Mouse (Mus musculus) erythroid progenitor cell, adult 5-6 weeks (primary cell): ENCODE data around the gene Eif3k. TPM values are rescaled to one million over a fixed set of nuclear protein-coding genes. Genes with fewer than 3 reads are reported as not detected.

Experiments used
- ATAC-seq: replicated peaks from 2 replicates; pipeline ENCODE4 v1.8.0; 2016; ENCODE audit warnings: moderate number of reproducible peaks, mild to moderate bottlenecking, moderate TSS enrichment, inconsistent platforms; ENCODE audit not compliant: poor library complexity, low FRiP score, severe bottlenecking
- total RNA-seq, 2 experiments: library from RNA; stranded (forward) in 1 of 2; stranded (reverse) in 1 of 2; fragments of 150-400 nt in 1 of 2; fragments of 186-747, 209-891 nt in 1 of 2; gene quantifications; 2 replicates each; pipeline versions ENCODE4 v1.2.3 to v1.2.4; 2015 to 2017; ENCODE audit warnings: low replicate concordance in 2 of 2

Eif3k gene
- total RNA-seq, 2 experiments from 2014 or later, result 81.5 to 83.8 TPM

- ATAC-seq, result peak; percentile 92
Observed at GRCm38 (mm10) chr7:28961927-28962670, 19.6 kb downstream of the Eif3k start, which contains the start of gene Actn4. Gene Actn4 (minus strand): TSS chr7:28962340.

GRCm38 (mm10) chr7:28961584-28961926 lies 20.1 kb downstream of the Eif3k start:
- no peak for ATAC-seq

GRCm38 (mm10) chr7:28960354-28961046 lies 21.2 kb downstream of the Eif3k start:
- ATAC-seq, result no peak

GRCm38 (mm10) chr7:28959505-28960045 lies 22.1 kb downstream of the Eif3k start:
- ATAC-seq, result no peak

- no peak for ATAC-seq
Observed at GRCm38 (mm10) chr7:28958770-28959169, 22.9 kb downstream of the Eif3k start.

GRCm38 (mm10) chr7:28957997-28958725 lies 23.5 kb downstream of the Eif3k start:
- ATAC-seq, result no peak

- ATAC-seq, result no peak
Observed at GRCm38 (mm10) chr7:28957286-28957685, 24.4 kb downstream of the Eif3k start.

GRCm38 (mm10) chr7:28956270-28956669 lies 25.4 kb downstream of the Eif3k start:
- no peak for ATAC-seq

- no peak for ATAC-seq
Observed at GRCm38 (mm10) chr7:28955295-28955897, 26.3 kb downstream of the Eif3k start.

GRCm38 (mm10) chr7:28954773-28955172 lies 26.9 kb downstream of the Eif3k start:
- no peak for ATAC-seq

GRCm38 (mm10) chr7:28953476-28954376 lies 27.9 kb downstream of the Eif3k start:
- peak; percentile 72 for ATAC-seq

GRCm38 (mm10) chr7:28952786-28953185 lies 28.9 kb downstream of the Eif3k start:
- ATAC-seq, result no peak

- no peak for ATAC-seq
Observed at GRCm38 (mm10) chr7:28951764-28952163, 29.9 kb downstream of the Eif3k start.

- no peak for ATAC-seq
Observed at GRCm38 (mm10) chr7:28950346-28951037, 31.2 kb downstream of the Eif3k start.

- ATAC-seq, result no peak
Observed at GRCm38 (mm10) chr7:28949298-28949697, 32.4 kb downstream of the Eif3k start.

- ATAC-seq, result no peak
Observed at GRCm38 (mm10) chr7:28948746-28949145, 32.9 kb downstream of the Eif3k start.

- no peak for ATAC-seq
Observed at GRCm38 (mm10) chr7:28946271-28946610, 35.4 kb downstream of the Eif3k start.

- no peak for ATAC-seq
Observed at GRCm38 (mm10) chr7:28945416-28946270, 36.0 kb downstream of the Eif3k start.
